Mouse (Mus musculus) neural tube, embryonic 15.5 days (tissue): ENCODE data around the gene Zfp672. TPM values are rescaled to one million over a fixed set of nuclear protein-coding genes. Genes with fewer than 3 reads are reported as not detected.

ENCODE experiments used
- ATAC-seq: fragments of 200-750 bp; cut with Nextera tagmentation; 2 replicates; pipeline ENCODE4 v1.8.0; 2017; ENCODE audit warnings: mild to moderate bottlenecking, moderate TSS enrichment, moderate library complexity; ENCODE audit not compliant: low FRiP score
- H3K27ac ChIP-seq: fragments of 300-500 bp; sonication (generic); replicated peaks from 2 replicates; pipeline ENCODE4 v1.5.1; 2015; ENCODE audit warnings: mild to moderate bottlenecking, inconsistent platforms
- H3K27me3 ChIP-seq: fragments of 300-500 bp; sonication (generic); replicated peaks from 2 replicates; pipeline ENCODE4 v1.6.1; 2015; ENCODE audit warnings: inconsistent platforms
- H3K36me3 ChIP-seq: fragments of 300-500 bp; sonication (generic); 2 replicates; pipeline ENCODE4 v1.6.1; 2015; ENCODE audit warnings: inconsistent platforms
- H3K4me1 ChIP-seq: fragments of 300-500 bp; sonication (generic); 2 replicates; pipeline ENCODE4 v1.6.1; 2015; ENCODE audit warnings: inconsistent platforms
- H3K4me2 ChIP-seq: fragments of 300-500 bp; sonication (generic); 2 replicates; pipeline ENCODE4 v1.6.1; 2015; ENCODE audit warnings: inconsistent platforms, mild to moderate bottlenecking, moderate library complexity
- H3K4me3 ChIP-seq: fragments of 300-500 bp; sonication (generic); replicated peaks from 2 replicates; pipeline ENCODE4 v1.5.1; 2015; ENCODE audit warnings: mild to moderate bottlenecking, inconsistent platforms
- H3K9ac ChIP-seq: fragments of 300-500 bp; sonication (generic); replicated peaks from 2 replicates; pipeline ENCODE4 v1.6.1; 2015; ENCODE audit warnings: mild to moderate bottlenecking, inconsistent platforms
- H3K9me3 ChIP-seq: fragments of 300-500 bp; sonication (generic); replicated peaks from 2 replicates; pipeline ENCODE4 v1.6.1; 2016; ENCODE audit warnings: inconsistent platforms
- whole genome bisulfite sequencing: fragments of 180-500 bp; shearing (Covaris S2); methylation state at CpG from one replicate; pipeline ENCODE4 v1.1.7; 2015; ENCODE audit warnings: mixed read lengths; 5-methylcytosine and 5-hydroxymethylcytosine counted together
- polyA plus RNA-seq: library from polyadenylated mRNA; unstranded; fragments of >200 nt; fragmentation: Nextera tagmentation; extraction: Ambion mirVana; gene quantifications from 2 replicates; pipeline ENCODE4 v1.2.1, GENCODE M21; 2015

The Zfp672 gene
- polyA plus RNA-seq, 1 experiment from 2014 or later = 44.8 TPM

DNA sequence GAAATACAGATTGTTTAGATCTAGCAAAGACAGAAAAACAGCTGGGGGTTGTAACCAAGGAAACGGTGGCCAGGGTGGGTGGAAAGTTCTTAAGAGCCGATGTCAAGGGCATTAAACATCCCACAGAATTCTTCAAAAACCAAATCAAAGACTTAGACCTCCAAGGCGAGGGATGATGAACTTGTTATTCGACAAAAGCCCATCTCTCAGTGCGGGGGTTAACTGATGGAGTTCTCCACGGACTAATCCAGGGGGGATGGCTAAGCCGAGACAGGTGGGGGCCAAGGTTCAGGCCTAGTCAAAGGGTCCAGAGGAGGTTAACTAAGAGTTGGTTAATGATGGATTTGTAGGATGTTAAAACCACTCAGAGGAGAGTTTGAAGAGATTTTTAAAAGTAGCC is 26.5 kb downstream of the Zfp672 start:
- no peaks in the 10 kb centered on the region for H3K9me3 ChIP-seq
- no peaks in the 10 kb centered on the region for H3K36me3 ChIP-seq
- H3K4me2 ChIP-seq = peak overlapping the region; percentile 69
- no peak for ATAC-seq
- no peak overlapping the region for H3K27ac ChIP-seq
- peak overlapping the region; percentile 40 for H3K9ac ChIP-seq
- H3K4me1 ChIP-seq = peaks cover 34% of the 10 kb centered on the region
- H3K4me3 ChIP-seq = peak overlapping the region; percentile 29
- 13% methylated on average over 7 of the region's 7 CpGs for WGBS
- H3K27me3 ChIP-seq = no peaks in the 10 kb centered on the region

- Histone ChIP-seq H3K27ac (peak overlapping the region; percentile 90), H3K9ac (peak overlapping the region; percentile 53), H3K9me3 (no peaks in the 10 kb centered on the region), H3K4me2 (peak overlapping the region; percentile 69), H3K36me3 (no peaks in the 10 kb centered on the region), H3K27me3 (no peaks in the 10 kb centered on the region), H3K4me1 (peaks cover 29% of the 10 kb centered on the region), H3K4me3 (peak overlapping the region; percentile 71)
- ATAC-seq = peak; percentile 11
- under 1% methylated on average over 26 of the region's 26 CpGs for WGBS
These were observed 27.2 kb downstream of the Zfp672 start for GRCm38 (mm10) chr11:58302774-58303445.

GRCm38 (mm10) chr11:58301837-58302754 is 28.0 kb downstream of the Zfp672 start:
- no peaks in the 10 kb centered on the region for H3K36me3 ChIP-seq
- peak overlapping the region; percentile 53 for H3K9ac ChIP-seq
- no peaks in the 10 kb centered on the region for H3K9me3 ChIP-seq
- peak overlapping the region; percentile 71 for H3K4me3 ChIP-seq
- H3K27ac ChIP-seq = peak overlapping the region; percentile 90
- no peaks in the 10 kb centered on the region for H3K27me3 ChIP-seq
- H3K4me1 ChIP-seq = peaks cover 23% of the 10 kb centered on the region
- peak overlapping the region; percentile 69 for H3K4me2 ChIP-seq
- under 1% methylated on average over 36 of the region's 36 CpGs for whole genome bisulfite sequencing
- ATAC-seq = peak; percentile 92

GRCm38 (mm10) chr11:58301057-58301456 is 29.1 kb downstream of the Zfp672 start:
- peak overlapping the region; percentile 71 for H3K4me3 ChIP-seq
- H3K9me3 ChIP-seq = no peaks in the 10 kb centered on the region
- no peaks in the 10 kb centered on the region for H3K36me3 ChIP-seq
- H3K4me2 ChIP-seq = peak overlapping the region; percentile 69
- H3K27me3 ChIP-seq = no peaks in the 10 kb centered on the region
- 13% methylated on average over 13 of the region's 13 CpGs for WGBS
- peak; percentile 42; the same call in 1 of the 2 replicates for ATAC-seq
- peak overlapping the region; percentile 76 for H3K27ac ChIP-seq
- H3K4me1 ChIP-seq = peaks cover 16% of the 10 kb centered on the region
- 0 out of 2 replicates have a peak overlapping the region, but pooled peaks have one; percentile 0 for H3K9ac ChIP-seq

DNA sequence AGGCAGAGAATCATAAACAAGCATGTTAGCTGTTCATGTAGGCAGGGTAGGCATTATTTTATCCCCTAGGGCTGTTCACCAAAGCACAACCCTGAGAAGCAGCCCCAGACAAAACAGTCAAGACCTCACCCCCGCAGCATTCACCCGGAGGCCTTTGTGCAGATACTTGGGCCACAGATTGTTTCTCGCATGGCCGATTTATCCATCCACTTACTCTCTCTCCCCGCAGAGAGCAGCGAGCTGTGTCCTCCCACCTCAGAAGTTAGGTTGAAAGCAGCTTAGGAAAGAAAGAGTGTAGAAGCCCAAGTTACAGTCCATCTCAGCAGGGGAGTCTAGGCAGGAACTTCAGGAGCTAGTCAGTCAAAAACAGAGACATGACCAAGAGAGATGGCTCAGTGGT is 32.7 kb downstream of the Zfp672 start:
- WGBS = 59% methylated on average over 6 of the region's 6 CpGs
- H3K9me3 ChIP-seq = no peaks in the 10 kb centered on the region
- no peak overlapping the region for H3K4me2 ChIP-seq

GRCm38 (mm10) chr11:58292791-58293190 is 37.3 kb downstream of the Zfp672 start:
- Histone ChIP-seq H3K9me3 (no peaks in the 10 kb centered on the region), H3K4me3 (no peak overlapping the region), H3K27me3 (no peaks in the 10 kb centered on the region), H3K9ac (no peak overlapping the region), H3K27ac (no peak overlapping the region), H3K4me2 (no peak overlapping the region), H3K36me3 (no peaks in the 10 kb centered on the region), H3K4me1 (no peaks in the 10 kb centered on the region)
- WGBS = 50% methylated on average over 4 of the region's 4 CpGs
- ATAC-seq = no peak

More for the DNA sequence above, 32.7 kb downstream of the Zfp672 start:
- Histone ChIP-seq H3K36me3 (no peaks in the 10 kb centered on the region), H3K4me1 (peaks cover 9% of the 10 kb centered on the region; the same call in 1 of the 2 replicates), H3K9ac (no peak overlapping the region), H3K27ac (no peak overlapping the region), H3K27me3 (no peaks in the 10 kb centered on the region), H3K4me3 (no peak overlapping the region)
- no peak for ATAC-seq

- no peaks in the 10 kb centered on the region for H3K4me1 ChIP-seq
- H3K27me3 ChIP-seq = no peaks in the 10 kb centered on the region
- H3K4me2 ChIP-seq = no peak overlapping the region
- H3K27ac ChIP-seq = no peak overlapping the region
- no peak overlapping the region for H3K9ac ChIP-seq
- no peak overlapping the region for H3K4me3 ChIP-seq
- WGBS = 84% methylated on average over 4 of the region's 4 CpGs
- no peak for ATAC-seq
- H3K36me3 ChIP-seq = no peaks in the 10 kb centered on the region
- no peaks in the 10 kb centered on the region for H3K9me3 ChIP-seq
These were observed 39.3 kb downstream of the Zfp672 start for GRCm38 (mm10) chr11:58290812-58291211.

DNA sequence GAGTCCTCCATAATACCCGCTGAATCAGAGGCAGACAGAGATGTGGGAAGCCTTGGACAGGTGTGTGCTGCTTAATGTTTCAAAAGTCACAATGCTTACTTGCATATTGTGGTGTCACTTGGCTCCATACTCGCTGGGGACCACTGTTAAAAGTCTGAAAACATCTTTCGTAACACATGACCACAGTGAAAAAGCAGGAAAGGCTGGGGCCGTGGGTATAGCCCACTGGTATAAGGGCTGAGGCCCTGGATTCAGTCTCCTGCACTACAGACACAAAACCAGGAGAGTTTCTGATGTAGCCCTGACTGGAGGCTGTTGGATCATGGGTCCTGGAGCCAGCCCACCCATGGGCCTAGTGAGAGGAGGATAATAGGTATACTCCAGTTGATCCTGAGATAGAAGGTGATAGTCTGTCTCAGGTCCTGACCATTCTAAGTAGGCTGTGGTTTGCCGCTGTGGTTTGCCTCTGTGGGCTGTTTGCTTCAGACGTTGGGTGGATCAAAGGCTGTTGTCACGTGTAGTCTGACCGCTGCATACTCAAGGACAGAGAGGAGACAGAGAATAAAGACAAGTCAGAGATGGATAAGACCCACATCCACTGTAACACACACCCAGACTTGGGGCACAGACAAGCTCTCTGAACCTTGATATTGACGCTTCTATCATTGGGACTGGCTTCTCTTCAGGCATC is 40.0 kb downstream of the Zfp672 start:
- Histone ChIP-seq H3K36me3 (no peaks in the 10 kb centered on the region), H3K4me2 (no peak overlapping the region), H3K9me3 (no peaks in the 10 kb centered on the region), H3K27me3 (no peaks in the 10 kb centered on the region), H3K9ac (no peak overlapping the region), H3K4me1 (no peaks in the 10 kb centered on the region), H3K27ac (no peak overlapping the region), H3K4me3 (no peak overlapping the region)
- no peak for ATAC-seq
- 81% methylated on average over 9 of the region's 9 CpGs for WGBS

DNA sequence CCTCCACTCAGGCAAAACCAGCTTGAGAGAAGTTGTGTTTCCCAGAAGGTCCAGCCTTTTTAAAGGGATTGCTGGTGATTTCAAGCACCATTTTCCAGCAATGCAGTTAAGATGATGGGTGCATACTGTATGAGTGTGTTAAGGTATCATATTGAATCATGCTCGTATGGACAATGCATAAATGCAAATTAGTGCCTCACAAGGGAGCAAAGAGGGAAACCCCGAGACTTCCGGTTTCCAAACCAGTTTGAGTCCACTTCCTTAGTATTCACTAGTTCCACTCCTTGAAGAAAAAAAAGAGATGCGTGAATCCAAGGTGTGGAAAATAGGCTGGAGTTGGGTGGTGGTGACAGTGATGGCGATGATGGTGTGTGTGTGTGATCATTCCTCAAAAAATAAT is 47.6 kb downstream of the Zfp672 start:
- 89% methylated on average over 5 of the region's 5 CpGs for WGBS
- H3K27me3 ChIP-seq = no peaks in the 10 kb centered on the region
- no peaks in the 10 kb centered on the region for H3K4me1 ChIP-seq
- H3K36me3 ChIP-seq = no peaks in the 10 kb centered on the region
- ATAC-seq = no peak
- no peak overlapping the region for H3K4me3 ChIP-seq
- H3K27ac ChIP-seq = no peak overlapping the region
- H3K9me3 ChIP-seq = no peaks in the 10 kb centered on the region
- H3K4me2 ChIP-seq = no peak overlapping the region
- H3K9ac ChIP-seq = no peak overlapping the region

- ATAC-seq = no peak
- H3K4me2 ChIP-seq = no peak overlapping the region
- H3K9ac ChIP-seq = no peak overlapping the region
- H3K27me3 ChIP-seq = no peaks in the 10 kb centered on the region
- H3K36me3 ChIP-seq = no peaks in the 10 kb centered on the region
- no peak overlapping the region for H3K27ac ChIP-seq
- 89% methylated on average over 13 of the region's 13 CpGs for WGBS
- H3K4me3 ChIP-seq = no peak overlapping the region
- no peaks in the 10 kb centered on the region for H3K4me1 ChIP-seq
- H3K9me3 ChIP-seq = no peaks in the 10 kb centered on the region
These were observed 48.1 kb downstream of the Zfp672 start for GRCm38 (mm10) chr11:58281970-58282496.

DNA sequence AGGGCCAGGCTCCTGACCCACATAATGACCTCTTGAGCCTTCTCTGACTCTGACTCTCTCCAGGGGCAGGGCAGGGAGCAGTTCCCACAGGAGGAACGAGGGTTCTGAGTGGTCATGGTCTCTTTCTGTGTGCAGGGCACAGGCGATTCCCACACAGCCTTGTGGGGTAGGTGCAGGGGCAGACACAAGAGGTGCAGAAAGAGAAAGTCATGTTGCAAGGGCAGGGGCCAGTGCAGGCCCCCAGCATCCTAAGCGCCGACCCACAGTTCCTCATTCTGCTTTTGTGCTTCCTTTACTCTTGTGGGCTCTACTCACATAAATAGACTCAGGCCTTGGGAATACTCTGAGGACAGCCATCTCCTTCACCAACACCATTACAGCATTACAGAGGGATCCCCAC is 54.4 kb downstream of the Zfp672 start:
- Histone ChIP-seq H3K4me1 (no peaks in the 10 kb centered on the region), H3K4me3 (no peak overlapping the region), H3K27me3 (no peaks in the 10 kb centered on the region), H3K36me3 (no peaks in the 10 kb centered on the region), H3K9ac (no peak overlapping the region), H3K4me2 (no peak overlapping the region), H3K27ac (no peak overlapping the region), H3K9me3 (no peaks in the 10 kb centered on the region)
- WGBS = 81% methylated on average over 4 of the region's 4 CpGs
- ATAC-seq = no peak
